Mouse (Mus musculus) mouse embryonic stem cell (cell line): Measurements from ENCODE around the gene Rps12-ps3.

Experiments
- in situ Hi-C, 2 experiments: fragments of 300-500 bp; cut with MboI; formaldehyde crosslinking; loops; 1 replicate in 1 of 2; 3 replicates in 1 of 2; pipeline ENCODE4 v1.14.3; 2019 to 2020; ENCODE audit warnings: low sequenced_read_pairs in 2 of 2, low pct_unique_long_range_greater_than_20kb in 1 of 2, mixed read lengths in 1 of 2; ENCODE audit not compliant: unreplicated experiment in 1 of 2

Rps12-ps3 gene

GRCm38 (mm10) chr19:59349329-59349960, 27.4 kb downstream of the Rps12-ps3 start:
- in situ Hi-C loops, result no loop called here

DNA sequence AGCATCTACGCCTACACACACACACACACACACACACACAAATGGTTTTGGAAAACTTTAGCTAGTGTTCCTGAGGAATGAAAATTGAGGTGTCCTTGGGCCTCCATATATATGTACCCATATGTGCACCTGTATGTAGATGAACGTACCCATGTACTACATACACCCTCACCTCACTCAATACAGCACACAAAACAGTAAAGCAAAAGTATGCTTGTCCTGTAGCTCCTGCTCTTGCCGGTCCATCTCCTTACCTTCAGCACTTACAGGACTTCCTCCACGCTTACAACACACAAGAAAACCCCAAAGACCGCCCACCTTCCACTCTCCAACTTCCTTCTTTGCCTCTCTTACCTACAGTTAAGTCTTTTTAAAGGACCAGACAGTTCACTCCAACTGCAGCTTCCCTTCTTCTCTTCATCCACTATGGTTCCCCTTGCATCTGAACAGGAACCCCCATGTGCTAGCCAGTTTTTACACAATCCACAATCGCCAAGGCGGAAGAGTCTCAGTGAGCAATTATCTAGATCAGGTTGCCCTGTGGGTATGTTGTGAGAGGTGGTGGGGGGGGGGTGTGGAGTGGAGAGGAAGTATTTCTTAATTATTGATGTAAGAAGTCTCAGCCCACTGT, 28.3 kb downstream of the Rps12-ps3 start:
- in situ Hi-C loops, result no loop called here

- in situ Hi-C loops, result no loop called here
Measured at GRCm38 (mm10) chr19:59351151-59351889, 29.2 kb downstream of the Rps12-ps3 start.

GRCm38 (mm10) chr19:59352760-59353159, 30.7 kb downstream of the Rps12-ps3 start:
- in situ Hi-C loops, result no loop called here

- in situ Hi-C loops, result no loop called here
Measured at GRCm38 (mm10) chr19:59354906-59355305, 32.8 kb downstream of the Rps12-ps3 start.

DNA sequence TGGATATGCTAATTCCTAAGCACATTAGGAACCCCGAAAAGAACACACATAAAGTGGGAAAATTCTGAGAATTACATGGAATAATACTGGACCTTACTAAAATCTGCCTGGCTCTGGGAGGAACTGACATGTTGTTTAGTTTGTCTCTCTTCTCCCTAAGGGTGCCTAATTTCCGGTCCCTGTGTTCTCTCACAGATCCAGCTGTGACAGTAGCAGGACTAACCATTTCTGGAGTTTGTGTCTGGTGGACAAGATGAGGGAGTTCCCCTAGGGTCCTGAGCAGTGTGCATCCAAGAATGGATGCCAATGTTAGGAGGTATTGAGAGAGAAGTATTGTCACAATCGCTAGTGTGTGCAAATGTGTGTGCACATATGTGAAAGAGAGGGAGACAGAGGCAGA, 34.3 kb downstream of the Rps12-ps3 start:
- in situ Hi-C loops, result no loop called here

- in situ Hi-C loops, result no loop called here
Measured at GRCm38 (mm10) chr19:59356843-59357595, 34.9 kb downstream of the Rps12-ps3 start.

DNA sequence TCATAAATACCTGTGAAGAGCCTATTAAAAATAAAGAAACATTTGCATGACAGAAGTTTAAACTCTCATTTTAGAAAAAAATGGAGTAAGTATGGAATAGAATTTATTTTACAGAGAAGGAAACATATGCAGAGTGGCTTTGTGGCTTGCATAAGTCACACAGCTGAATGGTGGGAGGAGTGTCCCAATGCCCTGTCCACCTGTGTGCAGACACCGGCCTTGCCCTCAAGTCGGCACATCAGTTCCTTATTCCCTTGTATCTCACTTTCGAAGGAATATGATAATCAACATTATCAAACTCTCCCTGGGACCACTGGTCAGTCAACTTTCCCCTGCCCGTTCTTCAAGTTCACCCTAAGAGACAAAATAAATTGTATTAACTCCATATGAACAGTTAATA, 35.8 kb downstream of the Rps12-ps3 start:
- in situ Hi-C loops, result no loop called here

- in situ Hi-C loops, result no loop called here
Measured at GRCm38 (mm10) chr19:59359202-59359601, 37.1 kb downstream of the Rps12-ps3 start.

DNA sequence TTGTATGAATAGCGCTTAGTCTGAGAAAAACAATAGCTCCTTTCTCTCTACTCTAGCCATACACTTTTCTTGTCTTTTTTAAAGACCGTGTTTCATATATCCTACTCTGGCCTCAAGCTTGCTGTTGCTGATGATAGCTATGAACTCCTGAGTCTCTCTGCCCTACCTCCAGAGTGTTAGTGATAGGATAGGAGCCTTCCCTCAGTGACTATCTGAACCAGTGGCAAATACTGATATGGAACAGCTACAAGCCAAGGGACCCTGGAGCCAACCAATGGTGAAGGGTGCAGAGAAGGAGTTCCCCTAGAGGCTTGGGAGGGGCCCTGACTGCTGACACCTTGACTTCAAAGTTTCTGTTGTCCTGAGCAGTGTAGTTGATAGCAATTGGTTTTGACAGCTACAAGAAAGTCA, 38.4 kb downstream of the Rps12-ps3 start:
- in situ Hi-C loops, result no loop called here

GRCm38 (mm10) chr19:59362646-59363045, 40.6 kb downstream of the Rps12-ps3 start:
- in situ Hi-C loops, result no loop called here

DNA sequence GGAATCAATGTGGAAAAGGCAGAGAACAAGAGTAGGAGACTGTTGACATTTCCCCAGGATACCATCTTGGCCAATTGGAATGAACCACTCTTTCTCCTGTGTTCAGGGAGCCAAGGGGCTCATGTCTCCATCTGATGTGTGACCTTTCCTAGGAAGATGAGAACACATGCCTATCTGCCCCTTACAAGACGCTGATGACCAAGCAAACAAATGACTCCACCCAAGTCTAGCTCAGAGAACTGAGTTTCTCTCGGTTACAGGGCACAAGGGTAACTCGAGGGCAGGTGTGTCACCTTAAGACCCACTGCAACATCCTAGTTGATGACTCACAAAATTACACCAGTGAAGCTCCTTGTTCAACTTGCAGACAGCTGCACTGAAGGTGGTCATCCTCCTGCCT, 41.6 kb downstream of the Rps12-ps3 start:
- in situ Hi-C loops, result no loop called here

DNA sequence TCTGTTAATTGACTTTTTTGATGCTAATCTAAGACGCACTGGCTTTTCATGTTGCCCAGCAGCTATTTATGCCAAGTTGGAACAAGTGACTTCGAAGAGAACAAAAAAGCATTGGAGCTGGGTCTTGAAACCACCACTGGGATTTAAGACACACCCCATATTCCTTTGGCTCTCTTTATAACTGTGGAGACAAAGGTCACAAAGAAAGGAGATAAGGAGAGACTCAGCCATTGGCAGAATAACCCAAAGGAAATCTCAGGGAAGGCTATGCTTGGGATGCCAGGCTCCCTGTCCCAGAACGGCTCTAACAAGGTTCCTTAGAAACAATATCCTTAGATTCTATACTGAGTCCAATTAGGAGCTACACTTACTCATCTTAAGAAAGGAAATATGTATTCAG, 44.6 kb downstream of the Rps12-ps3 start:
- in situ Hi-C loops, result no loop called here

- in situ Hi-C loops, result no loop called here
Measured at GRCm38 (mm10) chr19:59367892-59368291, 45.8 kb downstream of the Rps12-ps3 start.

GRCm38 (mm10) chr19:59371016-59371415, 48.9 kb downstream of the Rps12-ps3 start:
- in situ Hi-C loops, result no loop called here
